Mouse (Mus musculus) kidney, adult 2 months (tissue): ENCODE measurements around the gene Adam1a. TPM values are rescaled to one million over a fixed set of nuclear protein-coding genes. Genes with fewer than 3 reads are reported as not detected.
A peak's percentile ranks its signal among the peaks of the same experiment; 100 is the strongest.

Experiments used
- DNase-seq: peaks from one replicate; pipeline ENCODE4 v3.0.0; 2021
- H3K27ac ChIP-seq: fragments of 200-500 bp; 2 replicates; pipeline ENCODE4 v1.5.1; 2012; ENCODE audit warnings: low read depth, low read length, control low read depth, inconsistent platforms; ENCODE audit not compliant: insufficient read depth
- H3K27me3 ChIP-seq: fragments of 200-500 bp; replicated peaks from 2 replicates; pipeline ENCODE4 v1.6.1; 2012; ENCODE audit warnings: mild to moderate bottlenecking, moderate library complexity, low read length, inconsistent platforms; ENCODE audit not compliant: control insufficient read depth, insufficient read depth
- H3K36me3 ChIP-seq: fragments of 200-500 bp; 2 replicates; pipeline ENCODE4 v1.6.1; 2012; ENCODE audit warnings: mild to moderate bottlenecking, moderate library complexity, low read length, inconsistent platforms; ENCODE audit not compliant: control insufficient read depth, insufficient read depth
- H3K4me1 ChIP-seq: fragments of 200-500 bp; 2 replicates; pipeline ENCODE4 v1.6.1; 2011; ENCODE audit warnings: low read length; ENCODE audit not compliant: control insufficient read depth, insufficient read depth
- H3K4me3 ChIP-seq: fragments of 200-500 bp; 2 replicates; pipeline ENCODE4 v1.5.1; 2011; ENCODE audit warnings: mild to moderate bottlenecking, low read depth, low read length, control low read depth; ENCODE audit not compliant: insufficient read depth
- CTCF ChIP-seq: fragments of 200-500 bp; conservative IDR thresholded peaks from 2 replicates; pipeline ENCODE4 v1.5.1; 2011; ENCODE audit warnings: low read depth, mild to moderate bottlenecking, control low read depth, low read length, moderate library complexity, mixed read lengths; ENCODE audit not compliant: insufficient read depth, insufficient read length
- POLR2A ChIP-seq: fragments of 200-500 bp; IDR thresholded peaks from one replicate; pipeline ENCODE4 v1.6.1; 2011; ENCODE audit warnings: low read depth, low read length, control low read depth
- WGBS: fragments of 180-500 bp; shearing (Covaris S2); methylation state at CpG from one replicate; pipeline ENCODE4 v1.1.7; 2018; 5-methylcytosine and 5-hydroxymethylcytosine counted together
- polyA plus RNA-seq: library from polyadenylated mRNA; depleted of rRNA; stranded (reverse); fragments of >200 nt; gene quantifications from 2 replicates; pipeline ENCODE4 v1.2.3, GENCODE M21; 2012; rRNA removed

Gene Adam1a
- polyA plus RNA-seq, result 2.0 and 2.2 TPM in 2 replicates

DNA sequence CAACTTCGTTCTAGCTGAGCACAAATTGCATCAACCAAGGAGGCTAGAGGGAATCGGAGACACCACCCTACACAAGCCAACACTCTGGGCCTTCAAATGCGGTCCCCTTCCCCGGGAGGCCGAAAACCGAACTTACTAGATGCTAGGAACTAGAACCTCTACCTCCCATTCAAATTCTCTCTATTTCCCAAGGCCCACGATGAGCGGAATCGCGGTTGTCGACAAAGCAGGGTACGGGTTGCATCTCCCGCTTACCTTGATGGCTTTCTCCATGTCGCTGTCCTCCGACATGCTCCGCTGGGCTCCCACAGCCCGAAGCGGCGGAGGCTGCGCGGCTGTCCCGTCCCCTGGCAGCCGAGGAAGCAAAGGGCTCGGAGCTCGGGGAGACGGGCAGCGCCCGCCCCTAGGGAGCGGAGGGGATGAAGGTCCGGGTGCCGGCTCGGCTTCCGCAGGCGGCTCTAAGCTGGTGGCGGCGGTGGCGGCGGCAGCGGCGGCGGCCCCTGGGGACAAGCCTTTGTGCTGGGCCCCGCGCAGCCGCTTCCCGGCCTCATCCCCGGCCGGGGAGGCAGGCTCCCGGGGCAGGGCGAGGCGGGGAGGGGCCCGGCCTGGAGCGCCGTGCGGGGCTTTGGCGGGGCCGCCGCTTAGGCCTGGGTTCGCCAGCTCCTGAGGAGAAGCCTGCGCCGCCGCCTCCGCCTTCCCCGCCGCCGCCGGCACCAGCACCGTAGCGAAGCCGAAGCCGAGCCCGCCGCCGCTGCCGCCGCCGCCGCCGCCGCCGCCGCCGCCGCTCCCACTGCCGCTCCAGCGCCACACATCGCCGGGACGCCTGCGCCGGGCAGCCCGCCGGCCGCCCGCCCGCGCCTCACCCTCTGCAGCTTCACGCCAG, at the start of gene Adam1a, which contains the start of gene Gm42878:
Gene Adam1a, minus strand, starts transcription at position 573 of the 883 bp plus-strand sequence.
Gene Gm42878, minus strand, starts transcription at position 573 of the 883 bp plus-strand sequence.
- DNase-seq, result peak; percentile 40

GRCm38 (mm10) chr5:121594714-121595313, 49.5 kb upstream of the Adam1a start:
- peaks cover 12% of the 10 kb centered on the region; the same call in 1 of the 2 replicates for H3K4me1 ChIP-seq
- no peak for TF ChIP-seq CTCF
- no peak for TF ChIP-seq POLR2A
- no peaks in the 10 kb centered on the region for H3K36me3 ChIP-seq
- no peak overlapping the region for H3K4me3 ChIP-seq
- WGBS, result 72% methylated on average over 6 of the region's 6 CpGs
- no peaks in the 10 kb centered on the region for H3K27me3 ChIP-seq
- no peak overlapping the region for H3K27ac ChIP-seq
- no peak for DNase-seq

More for the DNA sequence above, at the start of gene Adam1a, which contains the start of gene Gm42878:
- peak within 1 kb of the TSS; percentile 68 for H3K27ac ChIP-seq
- peaks cover 13% of the 10 kb centered on the region for H3K4me1 ChIP-seq
- H3K4me3 ChIP-seq, result peak within 1 kb of the TSS; percentile 66
- TF ChIP-seq POLR2A (no peak), CTCF (no peak)
- no peaks in the 10 kb centered on the region for H3K36me3 ChIP-seq
- no peaks in the 10 kb centered on the region for H3K27me3 ChIP-seq
- 2% methylated on average over 84 of the region's 97 CpGs for WGBS

DNA sequence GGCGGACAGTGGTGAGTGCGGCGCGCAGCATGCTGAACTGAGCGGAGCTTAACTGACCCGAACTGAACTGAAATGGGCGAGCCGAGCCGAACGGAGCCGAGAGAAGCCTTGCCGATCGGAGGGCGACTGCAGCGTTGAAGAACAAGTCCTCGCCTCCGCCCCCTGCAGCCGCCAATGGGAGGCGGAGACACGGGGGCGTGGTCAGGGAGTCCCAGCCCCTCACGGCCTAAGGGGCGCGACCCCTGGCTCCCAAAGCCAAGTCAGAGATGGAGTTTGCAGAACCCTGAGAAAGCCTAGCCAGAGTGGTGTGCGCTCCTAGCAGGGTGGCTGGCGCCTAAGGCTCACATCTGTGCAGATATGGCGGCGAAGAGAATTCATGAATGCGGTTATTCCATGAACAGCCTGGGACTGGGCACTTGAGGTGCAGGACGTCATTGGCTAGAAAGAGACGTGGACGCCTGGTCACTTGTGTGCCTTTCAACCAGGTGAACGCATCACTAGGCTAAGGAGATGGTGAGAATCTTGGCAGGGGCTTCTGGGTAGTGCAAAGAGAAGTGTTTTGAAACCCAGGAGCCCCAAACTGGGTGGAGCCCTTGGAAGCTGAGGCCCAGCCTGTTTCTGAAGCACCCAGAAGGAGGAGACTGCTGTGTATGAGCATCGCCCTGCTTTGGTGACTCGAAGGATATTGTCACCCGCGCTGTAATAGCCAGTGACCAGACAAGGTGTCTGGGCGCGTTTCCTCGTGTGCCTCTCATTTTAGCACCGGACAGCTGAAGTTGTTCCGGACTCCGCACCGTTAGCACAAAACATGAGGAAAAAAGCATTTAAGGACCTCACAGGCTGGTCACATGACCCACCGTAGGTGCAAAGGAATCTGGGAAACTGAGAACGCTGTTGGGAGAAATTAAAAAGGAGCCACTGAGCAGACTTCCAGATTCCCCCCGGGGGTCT, 48.4 kb upstream of the Adam1a start, which contains the start of gene Aldh2:
Gene Aldh2, minus strand, starts transcription at position 374 of the 951 bp plus-strand sequence.
- WGBS, result 3% methylated on average over 47 of the region's 47 CpGs
- Histone ChIP-seq H3K4me3 (peak within 1 kb of the TSS; percentile 73), H3K4me1 (peaks cover 12% of the 10 kb centered on the region; the same call in 1 of the 2 replicates), H3K27me3 (no peaks in the 10 kb centered on the region), H3K27ac (peak within 1 kb of the TSS; percentile 84), H3K36me3 (no peaks in the 10 kb centered on the region)
- TF ChIP-seq POLR2A (peak; percentile 95), CTCF (no peak)
- peak; percentile 96 for DNase-seq

- no peaks in the 10 kb centered on the region for H3K36me3 ChIP-seq
- WGBS, result 5% methylated on average over 33 of the region's 33 CpGs
- TF ChIP-seq CTCF, result no peak
- no peak for TF ChIP-seq POLR2A
- H3K4me1 ChIP-seq, result peaks cover 12% of the 10 kb centered on the region; the same call in 1 of the 2 replicates
- H3K27ac ChIP-seq, result peak overlapping the region; percentile 84
- no peaks in the 10 kb centered on the region for H3K27me3 ChIP-seq
- DNase-seq, result peak; percentile 27
- peak overlapping the region; percentile 73 for H3K4me3 ChIP-seq
Observed at GRCm38 (mm10) chr5:121592816-121593407, 47.6 kb upstream of the Adam1a start.

DNA sequence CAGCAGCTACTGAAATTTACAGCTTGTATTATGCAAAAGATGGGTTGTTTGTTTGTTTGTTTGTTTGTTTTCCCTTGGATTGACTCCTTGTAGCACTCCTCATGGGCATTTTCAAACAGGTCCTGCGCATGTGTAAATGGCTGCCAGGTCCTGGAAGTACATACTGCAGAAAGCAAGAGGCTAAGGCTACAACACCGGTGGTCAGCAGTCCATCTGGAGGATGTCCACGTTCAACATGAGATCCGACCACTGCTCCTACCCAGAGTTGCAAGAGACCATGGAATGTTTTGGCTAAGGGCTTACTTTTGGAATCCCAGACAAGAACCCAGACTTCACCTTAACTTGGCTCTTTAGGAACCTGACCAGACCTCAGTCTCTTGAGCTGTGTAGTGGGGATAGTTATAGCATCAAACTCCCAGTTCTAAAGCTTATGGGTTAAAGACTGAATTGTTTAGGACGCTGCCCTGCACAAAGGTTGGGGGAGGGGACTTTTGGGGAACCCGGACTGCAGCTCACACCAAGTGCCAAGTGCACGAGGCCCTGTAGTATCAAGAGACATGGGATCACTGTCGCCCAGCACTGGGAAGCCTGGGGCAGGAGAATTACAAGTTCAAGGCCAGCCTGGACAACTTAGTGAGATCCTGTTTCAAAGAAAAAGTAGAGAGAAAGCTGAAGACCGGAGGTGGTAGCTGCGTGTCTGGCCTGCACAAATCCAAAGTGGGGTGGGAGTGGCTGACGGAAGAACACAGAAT, 47.0 kb upstream of the Adam1a start:
- peaks cover 12% of the 10 kb centered on the region; the same call in 1 of the 2 replicates for H3K4me1 ChIP-seq
- H3K4me3 ChIP-seq, result peak overlapping the region; percentile 73
- 44% methylated on average over 11 of the region's 11 CpGs for WGBS
- no peaks in the 10 kb centered on the region for H3K36me3 ChIP-seq
- peak; percentile 43 for DNase-seq
- TF ChIP-seq POLR2A (no peak), CTCF (no peak)
- peak overlapping the region; percentile 9; the same call in 1 of the 2 replicates for H3K27ac ChIP-seq
- no peaks in the 10 kb centered on the region for H3K27me3 ChIP-seq
